12 mouse cellular contexts compared by ENCODE assay signal in the genomic region with DNA sequence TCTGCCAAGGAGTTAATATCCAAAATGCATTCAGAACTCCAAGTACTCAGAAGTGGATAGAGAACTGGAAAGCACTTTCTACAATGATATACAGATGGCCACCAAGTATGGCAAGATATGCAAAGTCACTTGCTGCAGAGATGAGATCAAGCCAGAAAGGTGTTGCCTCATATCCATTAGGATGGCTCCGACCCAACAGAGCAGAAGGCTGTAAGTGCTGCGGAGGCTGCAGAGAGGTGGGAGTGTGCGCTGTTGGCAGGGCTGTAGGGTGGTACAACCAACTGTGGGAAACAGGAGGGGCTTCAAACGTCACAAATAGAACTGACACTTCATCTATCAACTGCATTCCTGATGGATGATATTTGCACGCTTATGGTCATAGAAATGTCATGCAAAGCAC. TPM values are rescaled to one million over a fixed set of nuclear protein-coding genes. Genes with fewer than 3 reads are reported as not detected.
DNase-seq lines count a peak whose midpoint lies in the region; TF ChIP-seq lines count a peak whose summit lies in the region.
"Had no signal": no experiment of that assay in that cellular context is flagged by ENCODE, and none has a peak within 500 bp of the region (broad histone marks: within the 10 kb centered on the region; RNA-seq: fewer than 3 reads in every experiment).

No protein-coding gene starts in this region.

- H3K27ac ChIP-seq in cerebellum, adult 2 months (ENCODE audit: insufficient read depth, low read length), result peak overlapping the region; percentile 79
- H3K27ac ChIP-seq in layer of hippocampus, adult 2 months, result peak overlapping the region; percentile 64
- H3K27ac ChIP-seq: limb, embryonic 15.5 days had no signal

- no peak for TF ChIP-seq CTCF in brain, embryonic 14.5 days (IDR thresholded peaks at IDR 0.05; ENCODE audit: borderline replicate concordance, extremely low read depth, insufficient read depth, insufficient read length)
- no peak for TF ChIP-seq CTCF in cerebellum, adult 2 months (IDR thresholded peaks at IDR 0.05; ENCODE audit: borderline replicate concordance, insufficient read depth, low read depth, low read length)
- no peak for TF ChIP-seq CTCF in layer of hippocampus, adult 2 months (conservative IDR thresholded peaks at IDR 0.05)

- peak; percentile 40 to 55 for DNase-seq in left cerebral cortex, adult 18-20 months (ENCODE audit: low spot score in 2 of 2)
- no peak for DNase-seq in left cerebral cortex, postnatal 10 days (ENCODE audit: extremely low spot score in 1 of 2, low spot score in 2 of 2)
- DNase-seq in brain, embryonic 14.5 days (ENCODE audit: low read depth), result peak; percentile 88
- peak; percentile 80 to 90 for DNase-seq in cerebellum, adult 2 months
- DNase-seq in layer of hippocampus, adult 2 months (ENCODE audit: low spot score in 2 of 2), result peak; percentile 81 to 90
- no peak for DNase-seq in urinary bladder, postnatal 25 days (ENCODE audit: low spot score)
- DNase-seq in gastrocnemius, postnatal 25 days, result no peak
- DNase-seq: adrenal gland, postnatal 14 days; heart, postnatal 36 days; kidney, postnatal 4 days; thymus, postnatal 25 days had no signal

- H3K4me3 ChIP-seq in cerebellum, adult 2 months (replicated peaks; ENCODE audit: insufficient read depth, low read depth, low read length), result no peak overlapping the region
- no peak overlapping the region for H3K4me3 ChIP-seq in layer of hippocampus, adult 2 months
- H3K4me3 ChIP-seq: limb, embryonic 15.5 days had no signal

- peaks cover 42% of the 10 kb centered on the region for H3K4me1 ChIP-seq in cerebellum, adult 2 months (ENCODE audit: control insufficient read depth, insufficient read depth, low read length)

- TF ChIP-seq POLR2A in brain, embryonic 14.5 days (IDR thresholded peaks at IDR 0.05; ENCODE audit: borderline replicate concordance, extremely low read depth, insufficient read depth, insufficient read length, poor library complexity, severe bottlenecking), result no peak
- no peak for TF ChIP-seq POLR2A in cerebellum, adult 2 months (IDR thresholded peaks at IDR 0.05; ENCODE audit: borderline replicate concordance, insufficient read depth, low read length)

- WGBS in cerebellum, adult 2 months, result 12% methylated on average over 5 of the region's 5 CpGs

- H3K27me3 ChIP-seq in cerebellum, adult 2 months (ENCODE audit: control insufficient read depth, insufficient read depth, low read length), result no peaks in the 10 kb centered on the region
- H3K27me3 ChIP-seq: limb, embryonic 15.5 days had no signal

- intact Hi-C loops in left cerebral cortex, postnatal 10 days (cut with DNase I), result no loop called here

RNA-seq across cellular contexts. Expression of a gene that starts 7.5 kb away (rescaled TPM):
- total RNA-seq in left cerebral cortex, adult 18-20 months (2021), result 1 to 10 TPM; 4.9 to 5.0 TPM
- total RNA-seq in left cerebral cortex, postnatal 10 days (2021), result 1 to 10 TPM; 5.6 to 6.2 TPM
- 7.1 and 10.1 TPM in 2 replicates for polyA plus RNA-seq in brain, embryonic 14.5 days (2012; rRNA removed)
- polyA plus RNA-seq in cerebellum, adult 2 months (2012; rRNA removed), result 15.9 and 16.8 TPM in 2 replicates
- 1 to 10 TPM; 5.5 to 6.6 TPM for total RNA-seq in layer of hippocampus, adult 2 months (2021)
- 1 to 10 TPM; 2.0 to 2.3 TPM for total RNA-seq in gastrocnemius, postnatal 25 days (2021)

RNA-seq across cellular contexts. Expression of a gene that starts 8.0 kb away (rescaled TPM):
- 10 to 100 TPM; 69.7 to 73.5 TPM for total RNA-seq in left cerebral cortex, adult 18-20 months (2021)
- total RNA-seq in left cerebral cortex, postnatal 10 days (2021), result 10 to 100 TPM; 82.2 to 88.3 TPM
- polyA plus RNA-seq in brain, embryonic 14.5 days (2012; rRNA removed), result 82.3 and 93.6 TPM in 2 replicates
- polyA plus RNA-seq in cerebellum, adult 2 months (2012; rRNA removed), result 85.0 and 89.2 TPM in 2 replicates
- total RNA-seq in layer of hippocampus, adult 2 months (2021), result 10 to 100 TPM; 63.1 to 69.7 TPM
- total RNA-seq in gastrocnemius, postnatal 25 days (2021), result 10 to 100 TPM; 85.3 to 87.5 TPM

Comparison
In these comparisons a context has a peak if more than half of its experiments do, and no peak if none do; other contexts are left out.
1. DNase-seq: peak in left cerebral cortex, adult 18-20 months (2 of 2), brain, embryonic 14.5 days (single experiment), cerebellum, adult 2 months (2 of 2) and layer of hippocampus, adult 2 months (2 of 2); none in left cerebral cortex, postnatal 10 days (0 of 2), urinary bladder, postnatal 25 days (single experiment) and gastrocnemius, postnatal 25 days (single experiment).